Mouse (Mus musculus) heart, adult 9 months (tissue): ENCODE data around the gene Il13.

Experiments used
- DNase-seq, 2 experiments: peaks; one replicate each; pipeline ENCODE4 v3.0.0; 2022; ENCODE audit warnings: low spot score in 2 of 2

Gene Il13

GRCm38 (mm10) chr11:53632122-53632733 is 2.3 kb downstream of the Il13 start:
- DNase-seq, result no peak

GRCm38 (mm10) chr11:53627859-53628258 is 6.6 kb downstream of the Il13 start:
- DNase-seq, result peak; percentile 13 to 63

GRCm38 (mm10) chr11:53626802-53627373 is 7.6 kb downstream of the Il13 start:
- DNase-seq, result no peak

- DNase-seq, result no peak
Observed at GRCm38 (mm10) chr11:53624124-53624523, 10.4 kb downstream of the Il13 start.

- no peak for DNase-seq
Observed at GRCm38 (mm10) chr11:53623573-53623972, 10.9 kb downstream of the Il13 start.

GRCm38 (mm10) chr11:53622440-53622806 is 12.1 kb downstream of the Il13 start:
- no peak for DNase-seq

- no peak for DNase-seq
Observed at GRCm38 (mm10) chr11:53621582-53622439, 12.7 kb downstream of the Il13 start.

- DNase-seq, result no peak
Observed at GRCm38 (mm10) chr11:53620094-53620493, 14.4 kb downstream of the Il13 start.

- no peak for DNase-seq
Observed at GRCm38 (mm10) chr11:53619428-53619827, 15.1 kb downstream of the Il13 start.

- no peak for DNase-seq
Observed at GRCm38 (mm10) chr11:53618619-53619198, 15.8 kb downstream of the Il13 start, which contains the start of gene Il4. Il4 (minus strand) TSS chr11:53618669.

GRCm38 (mm10) chr11:53617562-53618109 is 16.9 kb downstream of the Il13 start:
- no peak for DNase-seq

- peak in 1 of 2 experiments; percentile 38 for DNase-seq
Observed at GRCm38 (mm10) chr11:53616748-53617558, 17.5 kb downstream of the Il13 start.

- DNase-seq, result no peak
Observed at GRCm38 (mm10) chr11:53615575-53615974, 18.9 kb downstream of the Il13 start.

- DNase-seq, result no peak
Observed at GRCm38 (mm10) chr11:53615172-53615571, 19.3 kb downstream of the Il13 start.

- DNase-seq, result no peak
Observed at GRCm38 (mm10) chr11:53609672-53610071, 24.8 kb downstream of the Il13 start.

- no peak for DNase-seq
Observed at GRCm38 (mm10) chr11:53609231-53609630, 25.3 kb downstream of the Il13 start.

- DNase-seq, result no peak
Observed at GRCm38 (mm10) chr11:53605609-53606008, 28.9 kb downstream of the Il13 start.

- DNase-seq, result no peak
Observed at GRCm38 (mm10) chr11:53604983-53605382, 29.5 kb downstream of the Il13 start.

- DNase-seq, result no peak
Observed at GRCm38 (mm10) chr11:53591116-53591515, 43.4 kb downstream of the Il13 start.

- peak in 1 of 2 experiments; percentile 4 for DNase-seq
Observed at GRCm38 (mm10) chr11:53590368-53590768, 44.1 kb downstream of the Il13 start.

GRCm38 (mm10) chr11:53588279-53588678 is 46.2 kb downstream of the Il13 start:
- no peak for DNase-seq
